Mouse (Mus musculus): ENCODE measurements around the gene Filip1. TPM values are rescaled to one million over a fixed set of nuclear protein-coding genes. Genes with fewer than 3 reads are reported as not detected.
"Not testable (repeated sequence)": the region's sequence is repeated elsewhere in the genome, so short reads cannot be mapped to it uniquely, and the experiment has no call there.

Filip1 gene
- total RNA-seq (2014; rRNA removed) = 1.4 and 2.6 TPM in 2 replicates
- 2.5 and 3.7 TPM in 2 replicates for polyA plus RNA-seq (2015; fragmentation: Nextera tagmentation; extraction: Ambion mirVana)

- Histone ChIP-seq H3K36me3 (ENCODE audit: insufficient read depth, low read length) (no peaks in the 10 kb centered on the region), H3K4me3 (ENCODE audit: low read length) (no peak within 1 kb of the TSS), H3K27me3 (ENCODE audit: insufficient read depth, low read length) (no peaks in the 10 kb centered on the region), H3K9ac (replicated peaks; ENCODE audit: low read length) (no peak within 1 kb of the TSS), H3K9me3 (ENCODE audit: low read length) (no peaks in the 10 kb centered on the region), H3K27ac (no peak within 1 kb of the TSS), H3K4me2 (ENCODE audit: low read depth, low read length) (no peak within 1 kb of the TSS), H3K4me1 (ENCODE audit: insufficient read depth, low read length) (no peaks in the 10 kb centered on the region)
- 58% methylated on average over 7 of the region's 7 CpGs for WGBS
- no peak for ATAC-seq
- DNase-seq (ENCODE audit: low spot score) = no peak
- TF ChIP-seq CTCF (IDR thresholded peaks at IDR 0.05; ENCODE audit: low read depth) = no peak
Observed at GRCm38 (mm10) chr9:80012751-80013150, at the start of gene Filip1. Gene Filip1, minus strand, starts transcription at chr9:80012851.

GRCm38 (mm10) chr9:80057690-80058089 is 45.0 kb upstream of the Filip1 start:
- ATAC-seq = no peak
- Histone ChIP-seq H3K4me2 (ENCODE audit: low read depth, low read length) (no peak overlapping the region), H3K9ac (replicated peaks; ENCODE audit: low read length) (no peak overlapping the region), H3K27me3 (ENCODE audit: insufficient read depth, low read length) (no peaks in the 10 kb centered on the region), H3K4me1 (ENCODE audit: insufficient read depth, low read length) (no peaks in the 10 kb centered on the region), H3K27ac (no peak overlapping the region), H3K36me3 (ENCODE audit: insufficient read depth, low read length) (no peaks in the 10 kb centered on the region), H3K9me3 (ENCODE audit: low read length) (no peaks in the 10 kb centered on the region), H3K4me3 (ENCODE audit: low read length) (no peak overlapping the region)
- no peak for DNase-seq (ENCODE audit: low spot score)
- WGBS = 83% methylated on average over 2 of the region's 2 CpGs
- TF ChIP-seq CTCF (IDR thresholded peaks at IDR 0.05; ENCODE audit: low read depth) = no peak

DNA sequence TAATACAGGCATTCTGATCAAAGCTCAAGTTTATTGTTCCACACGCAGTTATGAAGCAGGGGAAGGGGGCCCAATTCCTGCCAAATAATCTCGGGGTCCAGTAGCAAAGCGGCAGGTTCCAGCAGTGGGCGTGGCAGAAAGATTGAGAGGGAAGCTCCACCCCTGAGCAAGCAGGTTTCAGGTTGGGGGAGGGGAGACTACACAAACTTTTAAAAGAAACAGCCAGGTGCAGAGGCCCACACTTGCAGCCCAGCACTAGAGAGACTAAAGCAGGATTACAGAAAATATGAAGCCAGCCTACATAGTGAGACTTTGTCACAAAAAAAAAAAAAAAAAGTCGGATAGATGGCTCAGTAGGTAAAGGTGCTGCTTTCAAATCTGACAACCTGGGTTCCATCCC is 40.3 kb upstream of the Filip1 start:
- H3K9ac ChIP-seq (replicated peaks; ENCODE audit: low read length) = no peak overlapping the region
- no peak for ATAC-seq
- no peaks in the 10 kb centered on the region for H3K27me3 ChIP-seq (ENCODE audit: insufficient read depth, low read length)
- 83% methylated on average over 5 of the region's 5 CpGs for WGBS
- no peak overlapping the region for H3K27ac ChIP-seq
- no peak for TF ChIP-seq CTCF (IDR thresholded peaks at IDR 0.05; ENCODE audit: low read depth)
- no peaks in the 10 kb centered on the region for H3K36me3 ChIP-seq (ENCODE audit: insufficient read depth, low read length)
- H3K4me3 ChIP-seq (ENCODE audit: low read length) = no peak overlapping the region
- H3K4me1 ChIP-seq (ENCODE audit: insufficient read depth, low read length) = no peaks in the 10 kb centered on the region
- no peak overlapping the region for H3K4me2 ChIP-seq (ENCODE audit: low read depth, low read length)
- H3K9me3 ChIP-seq (ENCODE audit: low read length) = no peaks in the 10 kb centered on the region
- no peak for DNase-seq (ENCODE audit: low spot score)

- H3K36me3 ChIP-seq (ENCODE audit: insufficient read depth, low read length); H3K4me3 ChIP-seq (ENCODE audit: low read length); H3K4me1 ChIP-seq (ENCODE audit: insufficient read depth, low read length); H3K27me3 ChIP-seq (ENCODE audit: insufficient read depth, low read length); H3K4me2 ChIP-seq (ENCODE audit: low read depth, low read length); H3K9ac ChIP-seq (replicated peaks; ENCODE audit: low read length); ATAC-seq; DNase-seq (ENCODE audit: low spot score); H3K9me3 ChIP-seq (ENCODE audit: low read length); H3K27ac ChIP-seq: not testable (repeated sequence)
- 42% methylated on average over 5 of the region's 5 CpGs for WGBS
Observed at GRCm38 (mm10) chr9:80049271-80049670, 36.6 kb upstream of the Filip1 start.

GRCm38 (mm10) chr9:80044301-80044700 is 31.6 kb upstream of the Filip1 start:
- not testable (repeated sequence) for H3K4me2 ChIP-seq (ENCODE audit: low read depth, low read length); H3K9me3 ChIP-seq (ENCODE audit: low read length); H3K4me3 ChIP-seq (ENCODE audit: low read length); H3K36me3 ChIP-seq (ENCODE audit: insufficient read depth, low read length); H3K27me3 ChIP-seq (ENCODE audit: insufficient read depth, low read length); H3K9ac ChIP-seq (replicated peaks; ENCODE audit: low read length); H3K27ac ChIP-seq; H3K4me1 ChIP-seq (ENCODE audit: insufficient read depth, low read length); ATAC-seq; DNase-seq (ENCODE audit: low spot score)
- 81% methylated on average over 4 of the region's 4 CpGs for WGBS

DNA sequence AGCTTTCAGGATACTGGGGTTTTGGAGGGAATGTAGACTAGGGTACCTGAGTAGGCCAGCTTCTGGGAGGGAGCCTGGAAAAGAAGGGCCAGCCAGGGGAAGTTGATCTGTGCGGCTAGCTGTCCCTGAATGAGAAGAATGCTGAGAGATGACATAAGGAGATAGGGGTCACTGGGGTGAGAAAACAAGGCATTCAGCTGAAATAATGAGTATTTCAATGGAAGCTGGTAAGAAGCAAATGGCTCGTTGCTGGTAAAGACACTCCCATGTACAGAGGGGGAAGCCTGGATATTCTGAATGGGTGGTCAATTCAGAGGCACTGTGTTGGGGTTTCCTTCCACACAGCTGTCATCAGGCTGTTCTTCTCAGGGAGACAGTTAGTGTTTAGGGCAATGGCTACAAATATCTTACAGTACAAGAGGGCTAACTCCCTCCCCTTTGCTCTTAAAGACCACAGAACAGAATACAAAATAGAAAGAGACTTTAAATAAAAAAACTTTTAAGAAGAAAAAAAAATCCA is 26.7 kb upstream of the Filip1 start:
- no peak for ATAC-seq
- TF ChIP-seq CTCF (IDR thresholded peaks at IDR 0.05; ENCODE audit: low read depth) = no peak
- Histone ChIP-seq H3K9ac (replicated peaks; ENCODE audit: low read length) (no peak overlapping the region), H3K4me3 (ENCODE audit: low read length) (no peak overlapping the region), H3K36me3 (ENCODE audit: insufficient read depth, low read length) (no peaks in the 10 kb centered on the region), H3K27me3 (ENCODE audit: insufficient read depth, low read length) (no peaks in the 10 kb centered on the region), H3K4me2 (ENCODE audit: low read depth, low read length) (no peak overlapping the region), H3K27ac (no peak overlapping the region), H3K9me3 (ENCODE audit: low read length) (no peaks in the 10 kb centered on the region), H3K4me1 (ENCODE audit: insufficient read depth, low read length) (no peaks in the 10 kb centered on the region)
- no peak for DNase-seq (ENCODE audit: low spot score)
- 7% methylated on average over 2 of the region's 2 CpGs for WGBS

DNA sequence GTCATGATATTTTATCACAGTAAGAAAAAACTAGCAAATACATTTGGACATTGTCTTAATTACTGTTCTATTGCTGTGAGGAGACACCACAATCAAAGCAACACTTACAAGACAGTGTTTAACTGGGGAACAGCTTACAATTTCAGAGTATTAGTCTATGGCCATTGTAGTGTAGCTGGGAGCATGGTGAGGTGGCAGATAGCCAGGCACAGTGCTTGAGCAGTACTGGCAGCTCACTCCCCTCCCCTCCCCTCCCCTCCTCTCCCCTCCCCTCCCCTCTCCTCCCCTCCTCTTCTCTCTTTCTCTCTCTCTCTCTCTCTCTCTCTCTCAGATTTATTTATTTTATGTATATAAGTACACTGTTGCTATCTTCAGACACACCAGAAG is 25.3 kb upstream of the Filip1 start:
- no peak for ATAC-seq
- no peaks in the 10 kb centered on the region for H3K36me3 ChIP-seq (ENCODE audit: insufficient read depth, low read length)
- no peak overlapping the region for H3K4me3 ChIP-seq (ENCODE audit: low read length)
- no peak for DNase-seq (ENCODE audit: low spot score)
- no peaks in the 10 kb centered on the region for H3K4me1 ChIP-seq (ENCODE audit: insufficient read depth, low read length)
- no peaks in the 10 kb centered on the region for H3K9me3 ChIP-seq (ENCODE audit: low read length)
- no peak for TF ChIP-seq CTCF (IDR thresholded peaks at IDR 0.05; ENCODE audit: low read depth)
- no peak overlapping the region for H3K9ac ChIP-seq (replicated peaks; ENCODE audit: low read length)
- no peak overlapping the region for H3K27ac ChIP-seq
- no peaks in the 10 kb centered on the region for H3K27me3 ChIP-seq (ENCODE audit: insufficient read depth, low read length)
- H3K4me2 ChIP-seq (ENCODE audit: low read depth, low read length) = no peak overlapping the region
